Mouse (Mus musculus) lung, postnatal 25 days (tissue): Measurements from ENCODE around the gene A4gnt.
"Not testable (repeated sequence)": the region's sequence is repeated elsewhere in the genome, so short reads cannot be mapped to it uniquely, and the experiment has no call there.

Experiments
- DNase-seq: peaks from one replicate; pipeline ENCODE4 v3.0.0; 2022; ENCODE audit warnings: low spot score

Gene A4gnt

DNA sequence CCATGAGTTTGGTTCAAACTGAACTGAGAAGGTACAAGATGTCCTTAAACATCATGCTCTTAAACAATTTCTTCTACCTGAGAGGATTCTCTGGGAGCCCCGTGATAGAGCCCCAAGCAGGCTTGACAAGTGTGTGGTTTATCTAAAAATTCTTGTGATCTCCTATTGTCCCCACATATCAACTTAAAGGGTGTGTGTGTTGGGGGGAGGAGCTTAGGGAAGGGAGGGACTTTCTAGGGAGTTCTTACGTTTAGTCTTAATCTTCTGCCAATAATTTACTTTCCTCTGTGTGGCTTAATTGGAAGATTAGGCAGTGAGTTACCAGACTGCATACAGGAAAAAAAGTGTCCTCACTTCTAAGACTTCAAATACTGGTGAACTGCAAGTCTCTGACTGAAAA, at the start of gene A4gnt:
A4gnt (plus strand) TSS at position 301 of the 400 bp plus-strand sequence.
- no peak for DNase-seq

DNA sequence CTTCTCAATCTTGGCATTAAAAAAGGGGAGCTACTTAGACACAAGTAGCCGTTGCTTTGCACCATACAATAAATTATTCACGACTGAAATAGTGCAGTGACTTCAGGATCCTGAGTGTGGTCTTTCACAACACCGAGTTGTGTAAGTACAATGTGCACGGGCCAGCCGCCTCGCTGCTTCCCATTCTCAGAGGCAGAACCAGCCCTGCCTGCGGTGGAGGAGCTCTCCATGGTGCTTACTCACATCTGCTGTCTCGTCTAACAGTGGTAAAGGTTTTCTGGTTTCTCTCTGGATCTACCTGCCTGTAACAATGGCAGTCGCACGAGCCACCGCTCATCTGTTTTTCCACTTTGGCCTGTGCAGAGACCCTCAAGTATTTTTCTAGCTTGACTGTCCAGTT, 48.6 kb upstream of the A4gnt start:
- DNase-seq: peak; percentile 77

DNA sequence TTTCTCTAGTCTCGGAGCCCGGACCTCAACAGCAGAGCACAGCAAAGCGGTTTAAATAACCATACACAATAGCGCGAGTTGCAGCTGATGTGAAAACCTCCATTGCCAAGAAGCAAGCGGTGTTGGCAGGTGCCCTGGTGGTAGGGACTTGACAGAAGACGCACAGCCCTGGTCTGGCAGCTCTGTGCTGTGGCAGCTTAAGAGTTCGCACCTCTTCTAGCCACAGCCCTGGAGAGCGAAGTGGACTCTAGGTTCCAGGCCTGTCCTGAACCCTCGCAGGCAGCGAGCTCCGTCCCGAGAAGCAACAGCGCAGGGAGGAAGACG, 44.3 kb upstream of the A4gnt start:
- no peak for DNase-seq

GRCm38 (mm10) chr9:99568347-99569070, 43.8 kb upstream of the A4gnt start, which contains the start of gene Armc8:
TSS of gene Armc8 (minus strand) at chr9:99568899.
- DNase-seq: peak; percentile 91

DNA sequence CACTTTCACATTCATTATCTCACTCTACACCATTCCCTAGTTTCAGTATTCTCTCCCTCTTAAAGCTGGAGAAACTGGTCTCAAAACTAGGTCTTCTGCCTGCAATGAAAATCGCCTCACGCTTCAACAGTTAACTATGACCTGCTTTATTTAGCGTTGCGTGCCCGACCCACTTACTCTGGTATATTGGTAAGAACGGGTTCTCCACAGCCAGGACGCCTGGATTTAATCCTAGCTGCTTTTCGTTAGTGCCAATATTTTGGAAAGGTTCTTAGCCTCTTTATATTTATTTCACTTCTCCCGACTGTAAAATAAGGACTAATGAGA, 43.3 kb upstream of the A4gnt start:
- DNase-seq: no peak

GRCm38 (mm10) chr9:99575677-99576480, 36.4 kb upstream of the A4gnt start, which contains the start of gene Dbr1:
TSS of gene Dbr1 (plus strand) at chr9:99575799.
- peak; percentile 94 for DNase-seq

- peak; percentile 34 for DNase-seq
Observed at GRCm38 (mm10) chr9:99580655-99581054, 31.6 kb upstream of the A4gnt start.

GRCm38 (mm10) chr9:99587505-99588202, 24.6 kb upstream of the A4gnt start:
- peak; percentile 19 for DNase-seq

GRCm38 (mm10) chr9:99591144-99591543, 21.2 kb upstream of the A4gnt start:
- DNase-seq: no peak

GRCm38 (mm10) chr9:99599127-99599526, 13.2 kb upstream of the A4gnt start:
- not testable (repeated sequence) for DNase-seq

DNA sequence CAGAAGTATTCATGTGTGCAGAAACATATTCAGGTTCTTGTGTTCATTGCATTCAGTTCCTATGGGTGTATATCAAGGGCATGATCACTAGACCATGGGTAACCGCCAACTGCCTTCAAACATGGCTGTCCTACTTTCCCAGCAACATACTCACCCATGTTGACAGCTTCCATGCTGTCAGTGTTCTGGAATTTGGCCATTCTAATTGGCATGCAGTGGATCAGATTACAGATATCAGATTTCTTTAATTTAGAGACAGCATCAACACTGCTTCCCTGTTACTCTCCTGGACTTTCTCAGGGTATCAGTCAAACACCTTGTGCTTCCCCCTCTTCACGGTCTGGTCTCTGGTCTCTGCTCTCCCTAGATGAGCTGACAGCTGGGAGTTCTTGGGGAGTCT, 8.7 kb upstream of the A4gnt start:
- DNase-seq: no peak

DNA sequence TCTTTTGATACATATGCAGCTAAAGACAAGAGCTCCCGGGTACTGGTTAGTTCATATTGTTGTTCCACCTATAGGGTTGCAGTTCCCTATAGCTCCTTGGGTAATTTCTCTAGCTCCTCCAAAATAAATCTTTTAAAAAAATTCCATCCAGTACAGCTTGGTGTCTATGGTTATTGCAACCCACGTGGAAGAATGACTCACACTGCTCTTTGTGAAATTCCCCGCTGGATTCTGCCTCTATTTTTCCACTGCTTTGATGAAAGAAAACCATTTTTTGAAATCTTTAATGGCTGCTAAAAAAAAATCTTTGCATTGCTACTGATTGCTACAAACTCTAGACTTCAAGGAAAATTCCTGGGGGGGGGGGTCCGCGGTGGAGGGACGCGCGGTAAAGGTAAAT, 7.4 kb downstream of the A4gnt start:
- DNase-seq: no peak

DNA sequence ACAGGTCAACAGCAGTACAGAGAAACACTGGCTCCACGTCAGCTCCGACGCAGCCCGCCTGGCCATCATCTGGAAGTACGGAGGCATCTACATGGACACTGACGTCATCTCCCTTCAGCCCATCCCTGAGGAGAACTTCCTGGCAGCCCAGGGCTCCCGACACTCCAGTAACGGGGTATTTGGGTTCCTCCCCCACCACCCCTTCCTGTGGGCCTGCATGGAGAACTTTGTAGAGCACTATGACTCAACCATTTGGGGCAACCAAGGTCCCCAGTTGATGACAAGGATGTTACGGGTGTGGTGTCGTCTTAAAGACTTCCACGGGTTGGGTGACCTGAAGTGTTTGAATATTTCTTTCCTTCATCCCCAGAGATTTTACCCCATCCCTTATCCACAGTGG, 7.9 kb downstream of the A4gnt start:
- DNase-seq: no peak

DNA sequence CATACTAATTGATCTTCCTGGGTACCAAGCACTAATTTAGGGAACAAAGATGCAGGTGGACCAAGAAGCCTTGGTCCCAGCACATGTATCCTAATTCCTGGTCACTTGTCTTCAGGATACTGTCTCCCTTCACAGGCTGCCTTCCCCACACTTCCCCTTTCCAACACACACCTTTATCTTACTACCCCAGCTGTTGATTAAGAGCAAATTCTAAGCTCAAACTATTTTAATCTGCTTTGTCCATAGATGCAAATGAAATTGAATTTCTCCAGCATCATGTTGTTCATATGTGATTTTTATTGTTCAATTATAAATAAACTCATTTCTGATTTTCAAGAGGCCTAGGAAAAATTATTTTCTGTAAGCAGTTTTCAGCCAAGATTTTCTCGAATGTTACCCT, 9.7 kb downstream of the A4gnt start:
- DNase-seq: no peak

GRCm38 (mm10) chr9:99622966-99623365, 10.7 kb downstream of the A4gnt start:
- DNase-seq: peak; percentile 3

DNA sequence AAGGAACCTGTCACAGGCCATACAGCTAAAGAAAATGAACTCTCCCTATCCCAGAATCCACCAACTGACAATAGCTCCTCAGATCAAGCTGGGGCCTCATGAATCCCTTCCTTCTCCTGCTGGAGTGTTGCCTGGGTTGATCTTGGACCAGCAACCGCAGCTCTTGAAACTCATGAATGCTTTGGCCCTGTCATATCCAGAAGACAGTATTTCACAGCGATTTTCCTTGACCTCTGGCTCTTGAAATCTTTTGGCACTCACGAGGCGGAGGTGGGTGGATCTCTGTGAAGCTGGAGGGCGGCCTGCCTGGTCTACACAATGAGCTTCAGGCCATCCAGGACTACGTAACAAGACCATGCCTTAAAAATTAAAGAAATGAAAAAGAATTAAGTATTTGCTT, 11.8 kb downstream of the A4gnt start:
- DNase-seq: no peak

DNA sequence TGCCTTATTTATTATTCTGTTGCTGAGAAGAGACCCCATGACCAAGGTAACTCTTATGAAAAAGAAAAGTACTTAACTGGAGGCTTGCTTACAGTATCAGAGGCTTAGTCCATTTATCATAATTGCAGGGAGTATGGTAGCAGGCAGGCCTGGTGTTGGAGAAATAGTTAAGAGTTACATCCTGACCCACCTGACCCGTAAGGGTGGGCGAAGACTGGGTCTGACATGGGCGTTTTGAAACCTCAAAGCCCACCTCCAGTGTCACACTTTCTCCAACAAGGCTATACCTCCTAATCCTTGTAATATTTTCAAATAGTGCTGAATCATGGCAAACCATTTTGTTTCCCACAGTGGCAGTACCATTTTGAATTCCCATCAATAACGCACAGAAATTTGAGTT, 16.3 kb downstream of the A4gnt start:
- no peak for DNase-seq

- peak; percentile 56 for DNase-seq
Observed at GRCm38 (mm10) chr9:99629281-99630011, 17.1 kb downstream of the A4gnt start, which contains the start of gene Dzip1l. TSS of gene Dzip1l (plus strand) at chr9:99629496.

GRCm38 (mm10) chr9:99630071-99630470, 17.8 kb downstream of the A4gnt start:
- peak; percentile 7 for DNase-seq

DNA sequence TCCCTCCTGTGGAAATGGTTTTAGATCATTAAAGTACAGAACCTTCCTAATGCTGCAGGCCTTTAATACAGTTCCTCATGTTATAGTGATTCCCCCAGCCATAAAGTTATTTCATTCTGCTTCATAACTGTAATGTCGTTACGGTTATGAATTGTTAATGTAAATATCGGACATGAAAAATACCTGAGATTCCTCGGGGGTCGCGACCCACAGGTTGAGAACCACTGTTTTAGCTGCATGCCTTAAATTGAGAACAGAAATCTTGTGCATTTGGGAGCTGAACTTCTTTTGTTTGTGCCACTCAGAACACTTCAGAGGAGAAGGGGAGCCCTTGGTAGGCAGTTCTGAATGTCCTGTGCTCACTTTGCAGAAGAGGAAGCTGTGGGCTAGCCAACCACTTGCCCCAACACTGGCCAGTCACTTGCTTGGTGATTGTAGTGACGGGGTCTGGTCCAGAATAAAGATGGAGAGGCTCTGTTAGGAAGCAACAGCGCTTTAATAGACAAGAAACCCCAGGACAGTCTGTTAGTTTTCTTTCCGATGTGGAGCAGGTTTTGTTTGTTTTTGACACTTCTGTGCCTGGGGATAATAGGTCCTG, 18.3 kb downstream of the A4gnt start:
- DNase-seq: no peak

- DNase-seq: no peak
Observed at GRCm38 (mm10) chr9:99631781-99632180, 19.5 kb downstream of the A4gnt start.

GRCm38 (mm10) chr9:99632264-99632663, 20.0 kb downstream of the A4gnt start:
- DNase-seq: peak; percentile 21
